Mouse (Mus musculus) naive thymus-derived CD4-positive, alpha-beta T cell, adult 5 months (primary cell): Measurements from ENCODE around the gene Ctdsp2. TPM values are rescaled to one million over a fixed set of nuclear protein-coding genes. Genes with fewer than 3 reads are reported as not detected.

Source experiments
- polyA plus RNA-seq: library from polyadenylated mRNA; unstranded; fragments of 100-300 nt; shearing (Covaris generic); gene quantifications from one replicate; pipeline ENCODE4 v1.2.1, GENCODE M21; 2017

Ctdsp2 gene
- 48.7 TPM for polyA plus RNA-seq

DNA sequence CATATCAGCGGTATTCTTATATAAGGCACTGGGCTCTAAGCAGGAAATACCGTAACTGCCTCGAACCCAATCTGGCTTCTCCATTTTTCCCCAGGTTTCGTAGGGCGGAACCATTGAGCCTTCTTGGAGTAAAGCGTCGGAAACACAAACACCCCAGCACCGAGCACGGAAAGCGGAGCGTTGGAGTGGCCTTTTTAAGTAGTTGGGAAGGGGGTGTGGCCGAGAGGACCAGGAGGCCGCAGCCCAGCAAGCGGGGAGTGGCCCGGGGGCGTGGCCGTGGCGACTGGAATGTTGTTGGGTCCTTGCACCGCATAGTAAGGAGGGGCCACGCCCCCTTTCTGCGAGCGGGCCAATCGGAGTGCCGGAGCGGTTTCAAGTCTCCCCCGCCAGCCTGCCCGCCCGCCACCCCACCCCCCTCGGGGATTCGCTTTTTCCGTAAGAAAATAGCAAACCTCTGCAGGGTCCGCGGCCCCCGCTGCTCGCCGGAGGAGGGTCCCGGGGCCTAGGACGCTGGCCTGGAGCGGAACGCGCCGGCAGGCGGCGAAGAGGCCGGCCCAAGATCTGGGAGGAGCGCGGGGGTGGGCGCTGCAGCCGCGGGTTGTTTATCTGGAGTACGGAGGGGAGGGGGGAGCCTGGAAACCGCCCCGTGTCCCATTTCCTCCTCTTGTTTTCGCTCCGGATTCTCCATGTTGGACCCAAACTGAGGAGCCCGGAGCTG, at the start of gene Ctdsp2:
TSS of gene Ctdsp2 (plus strand) at position 441 of the 718 bp plus-strand sequence.

DNA sequence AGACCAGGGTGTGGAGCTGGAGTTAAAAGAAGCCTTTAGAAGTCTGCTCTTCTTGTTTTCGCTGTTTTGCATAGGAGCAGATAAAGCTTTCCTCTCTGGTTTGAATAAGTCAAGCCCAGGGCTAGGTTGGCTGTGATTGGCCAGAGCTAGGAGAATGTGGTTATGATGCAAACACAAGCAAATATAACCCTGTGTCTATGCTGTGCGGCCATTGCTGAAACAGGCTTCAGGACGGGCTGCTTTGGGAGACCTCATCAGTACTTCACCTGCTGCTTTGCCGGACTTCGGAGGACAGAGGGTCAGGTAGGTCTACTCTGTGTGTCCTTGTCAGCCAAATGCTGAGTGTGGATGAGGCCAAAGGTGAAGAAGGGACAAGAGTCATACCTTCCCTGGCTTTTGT, 22.0 kb downstream of the Ctdsp2 start, which contains the start of gene Avil:
TSS of gene Avil (plus strand) at position 181 of the 400 bp plus-strand sequence.

DNA sequence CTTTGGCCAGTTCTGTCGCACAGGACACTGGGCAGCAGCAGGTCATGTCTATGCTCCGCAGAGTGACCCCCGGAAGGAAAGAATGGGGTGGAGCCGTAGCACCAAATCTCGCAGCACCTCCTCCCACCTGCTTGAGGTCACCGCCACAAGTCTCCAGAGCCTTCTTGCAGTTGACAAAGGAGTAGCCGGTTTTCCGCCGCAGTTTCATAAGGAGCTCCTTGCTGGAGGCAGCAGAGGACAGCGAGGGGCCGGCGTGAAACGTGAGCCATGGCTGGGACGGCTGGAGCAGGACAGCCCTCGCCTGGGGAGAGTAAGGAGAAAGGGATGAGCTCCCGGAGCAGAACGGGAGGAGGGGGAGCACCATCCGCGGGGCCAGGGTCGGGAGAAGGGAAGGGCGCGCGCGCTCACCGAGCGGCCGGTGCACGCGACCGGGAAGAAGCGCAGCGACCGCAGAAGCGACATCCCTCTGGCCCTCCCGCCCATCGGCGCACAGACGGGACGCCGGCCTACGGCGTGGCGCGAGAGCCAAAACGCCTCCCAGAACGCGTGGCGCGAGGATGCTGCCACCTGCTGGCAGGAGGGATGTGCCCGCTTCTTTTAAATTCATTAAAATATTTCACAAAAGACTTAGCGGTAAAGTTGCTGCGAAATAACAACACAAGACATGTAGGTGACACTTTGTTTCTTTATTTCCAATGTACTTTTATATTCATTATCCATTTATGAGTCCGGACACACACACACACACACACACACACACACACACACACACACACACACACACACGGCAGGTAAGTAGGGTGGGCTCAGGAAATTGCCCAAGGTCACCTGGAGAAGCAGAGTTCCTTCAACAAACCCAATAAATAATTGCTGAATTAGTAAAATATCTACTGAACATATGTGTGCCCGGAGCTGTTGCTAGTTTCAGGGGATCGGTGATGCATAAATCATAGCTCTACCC, 52.1 kb downstream of the Ctdsp2 start, which contains the start of gene Tsfm:
TSS of gene Tsfm (minus strand) at position 505 of the 961 bp plus-strand sequence.

DNA sequence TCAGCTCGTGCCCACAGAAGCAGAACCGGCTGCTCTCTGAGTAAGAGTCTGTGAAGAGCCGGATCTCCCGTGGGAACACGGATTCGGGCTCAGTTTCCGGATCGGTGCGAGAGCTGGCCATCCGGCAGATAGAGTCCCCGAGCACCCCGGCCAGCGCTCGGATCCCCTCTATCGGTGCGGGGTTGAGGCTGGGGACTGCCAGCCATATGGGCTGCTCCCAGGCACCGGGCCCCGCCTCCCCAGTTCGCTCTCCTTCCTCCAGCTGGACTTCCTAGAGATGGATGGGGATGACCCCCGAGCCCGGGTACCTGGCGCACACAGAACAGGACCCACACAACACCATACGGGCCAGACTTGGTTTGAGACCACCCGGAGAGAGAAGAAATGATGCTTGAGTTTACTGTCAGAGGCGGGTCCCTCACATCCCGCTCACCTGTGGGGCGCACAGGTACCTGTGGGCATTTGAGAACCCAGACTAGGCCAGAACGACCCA, 62.8 kb downstream of the Ctdsp2 start, which contains the start of the genes Mettl1 and Eef1akmt3:
TSS of gene Mettl1 (plus strand) at position 141 of the 493 bp plus-strand sequence.
TSS of gene Eef1akmt3 (minus strand) at position 240 of the 493 bp plus-strand sequence.

DNA sequence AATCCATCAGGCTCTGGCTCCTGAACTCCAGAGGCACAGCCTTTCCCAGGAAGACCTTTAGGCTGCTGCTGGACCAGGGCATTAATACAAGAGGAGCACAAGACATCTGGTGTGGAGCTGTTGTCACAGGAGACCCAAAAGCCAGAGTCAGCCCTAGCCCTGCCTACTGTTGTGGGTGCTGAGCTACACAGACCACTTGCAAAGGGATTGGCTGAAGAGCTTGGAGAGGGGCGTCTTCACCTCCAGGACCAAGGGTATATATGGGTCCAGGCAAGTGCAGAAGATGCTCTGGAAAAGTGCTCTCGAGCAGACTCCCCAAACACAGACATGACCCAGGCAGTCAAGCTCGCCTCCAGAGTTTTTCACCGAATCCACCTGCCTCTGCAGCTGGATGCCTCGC, 69.4 kb downstream of the Ctdsp2 start, which contains the start of gene Cyp27b1:
TSS of gene Cyp27b1 (plus strand) at position 297 of the 400 bp plus-strand sequence.

Other genes starting within 250 kb of the Ctdsp2 start
- 9.2 TPM for gene Atp23, start 77.4 kb upstream of the Ctdsp2 start, polyA plus RNA-seq
- gene Avil, start 22.0 kb downstream of the Ctdsp2 start, polyA plus RNA-seq: 0.35 TPM
- 20.8 TPM for gene Tsfm, start 52.1 kb downstream of the Ctdsp2 start, polyA plus RNA-seq
- gene Mettl1, start 62.7 kb downstream of the Ctdsp2 start, polyA plus RNA-seq: 25.5 TPM
- not detected for gene Eef1akmt3, start 62.8 kb downstream of the Ctdsp2 start, polyA plus RNA-seq
- gene Cyp27b1, start 69.5 kb downstream of the Ctdsp2 start, polyA plus RNA-seq: not detected
- gene March9, start 81.5 kb downstream of the Ctdsp2 start, polyA plus RNA-seq: 1.1 TPM
- gene Cdk4, start 84.8 kb downstream of the Ctdsp2 start, polyA plus RNA-seq: 124 TPM
- 25.6 TPM for gene Tspan31, start 91.5 kb downstream of the Ctdsp2 start, polyA plus RNA-seq
- gene Agap2, start 96.6 kb downstream of the Ctdsp2 start, polyA plus RNA-seq: 18.8 TPM
- 122 TPM for gene Os9, start 142.4 kb downstream of the Ctdsp2 start, polyA plus RNA-seq
- gene B4galnt1, start 186.5 kb downstream of the Ctdsp2 start, polyA plus RNA-seq: 512 TPM
- 7.0 TPM for gene Slc26a10, start 201.9 kb downstream of the Ctdsp2 start, polyA plus RNA-seq
- not detected for gene Arhgef25, start 211.4 kb downstream of the Ctdsp2 start, polyA plus RNA-seq
- gene Dtx3, start 217.0 kb downstream of the Ctdsp2 start, polyA plus RNA-seq: 49.2 TPM
- 25.0 TPM for gene Pip4k2c, start 232.9 kb downstream of the Ctdsp2 start, polyA plus RNA-seq